Mouse (Mus musculus) adrenal gland, adult 2 months (tissue): Measurements from ENCODE around the gene Pgrmc1. TPM values are rescaled to one million over a fixed set of nuclear protein-coding genes. Genes with fewer than 3 reads are reported as not detected.
"Not testable (repeated sequence)": the region's sequence is repeated elsewhere in the genome, so short reads cannot be mapped to it uniquely, and the experiment has no call there.

ENCODE experiments used
- DNase-seq: peaks from one replicate; pipeline ENCODE4 v3.0.0; 2021
- long read RNA-seq: library from polyadenylated mRNA; stranded (forward); transcript quantifications from one replicate; pipeline ENCODE4 v2.0.0, GENCODE M21; 2021
- polyA plus RNA-seq: library from polyadenylated mRNA; depleted of rRNA; stranded (reverse); fragments of >200 nt; gene quantifications from 2 replicates; pipeline ENCODE4 v1.2.3, GENCODE M21; 2012; rRNA removed
- total RNA-seq, 2 experiments: library from RNA; stranded (reverse); gene quantifications; 2 replicates each; pipeline ENCODE4 v1.2.3; 2021

Pgrmc1 gene
- total RNA-seq: 100 to 1,000 TPM; 455 to 456 TPM
- polyA plus RNA-seq: 536 and 540 TPM in 2 replicates
- long read RNA-seq, transcript Pgrmc1-201 (3 exons, 1,857 nt): major isoform, 641 of 658 reads
- long read RNA-seq, partial matches to known transcripts: 9 of 658 reads
- long read RNA-seq, other reads (novel, unspliced or antisense): 8 of 658 reads

- DNase-seq: peak; percentile 91
Observed at GRCm38 (mm10) chrX:36597707-36598389, at the start of gene Pgrmc1. TSS of gene Pgrmc1 (plus strand) at chrX:36598206.

- DNase-seq: no peak
Observed at GRCm38 (mm10) chrX:36548798-36549197, 49.2 kb upstream of the Pgrmc1 start.

- peak; percentile 45 for DNase-seq
Observed at GRCm38 (mm10) chrX:36550906-36551305, 47.1 kb upstream of the Pgrmc1 start.

- no peak for DNase-seq
Observed at GRCm38 (mm10) chrX:36551351-36551750, 46.7 kb upstream of the Pgrmc1 start.

DNA sequence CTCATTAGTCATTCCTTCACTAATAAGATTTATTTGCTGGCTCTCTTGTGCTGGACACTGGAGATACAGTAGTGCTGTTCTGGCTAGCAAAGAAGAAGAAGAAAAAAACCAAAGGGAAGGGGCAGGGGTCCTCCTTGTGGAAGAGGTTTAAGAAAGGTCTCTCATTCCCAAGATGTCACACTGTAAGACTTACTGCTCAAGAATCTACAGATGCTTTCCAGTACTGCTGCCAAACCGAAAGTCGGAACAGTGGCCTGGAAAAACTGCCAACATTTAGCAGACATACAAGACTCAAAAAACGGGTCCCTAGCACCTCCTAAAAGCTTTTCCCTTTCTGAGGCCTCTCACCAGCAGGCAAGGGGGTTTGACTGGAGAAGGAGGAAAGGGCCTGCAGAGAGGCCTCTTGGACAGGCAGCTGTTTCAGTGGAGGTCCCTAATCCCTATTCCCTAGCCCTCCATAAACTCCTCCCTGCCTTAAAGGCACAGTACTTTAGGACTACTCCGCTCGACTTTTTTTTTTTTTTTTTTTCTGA lies 45.9 kb upstream of the Pgrmc1 start:
- peak; percentile 82 for DNase-seq

- DNase-seq: no peak
Observed at GRCm38 (mm10) chrX:36552715-36553114, 45.3 kb upstream of the Pgrmc1 start.

DNA sequence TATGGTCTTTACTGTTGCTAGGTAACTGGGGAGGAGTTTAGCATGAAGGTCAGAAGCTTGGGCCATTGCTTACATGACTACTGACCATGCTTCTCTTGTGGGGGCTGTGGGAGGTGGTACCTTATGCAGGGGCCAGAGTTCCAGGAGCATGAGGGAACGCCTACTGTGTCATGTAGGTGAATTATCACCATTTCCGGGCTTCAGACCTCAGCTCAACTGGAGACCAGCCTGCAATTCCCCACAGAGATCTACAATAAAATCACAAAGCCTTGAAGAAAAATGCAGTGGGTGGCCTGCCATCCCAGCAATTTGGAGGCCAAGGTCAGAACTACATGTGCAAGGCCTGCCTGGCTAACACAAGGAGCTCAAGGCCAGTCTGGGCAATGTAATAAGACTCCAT lies 42.8 kb upstream of the Pgrmc1 start:
- peak; percentile 73 for DNase-seq

GRCm38 (mm10) chrX:36560170-36560569 lies 37.8 kb upstream of the Pgrmc1 start:
- no peak for DNase-seq

GRCm38 (mm10) chrX:36561650-36562049 lies 36.4 kb upstream of the Pgrmc1 start:
- peak; percentile 82 for DNase-seq

- no peak for DNase-seq
Observed at GRCm38 (mm10) chrX:36562079-36562478, 35.9 kb upstream of the Pgrmc1 start.

DNA sequence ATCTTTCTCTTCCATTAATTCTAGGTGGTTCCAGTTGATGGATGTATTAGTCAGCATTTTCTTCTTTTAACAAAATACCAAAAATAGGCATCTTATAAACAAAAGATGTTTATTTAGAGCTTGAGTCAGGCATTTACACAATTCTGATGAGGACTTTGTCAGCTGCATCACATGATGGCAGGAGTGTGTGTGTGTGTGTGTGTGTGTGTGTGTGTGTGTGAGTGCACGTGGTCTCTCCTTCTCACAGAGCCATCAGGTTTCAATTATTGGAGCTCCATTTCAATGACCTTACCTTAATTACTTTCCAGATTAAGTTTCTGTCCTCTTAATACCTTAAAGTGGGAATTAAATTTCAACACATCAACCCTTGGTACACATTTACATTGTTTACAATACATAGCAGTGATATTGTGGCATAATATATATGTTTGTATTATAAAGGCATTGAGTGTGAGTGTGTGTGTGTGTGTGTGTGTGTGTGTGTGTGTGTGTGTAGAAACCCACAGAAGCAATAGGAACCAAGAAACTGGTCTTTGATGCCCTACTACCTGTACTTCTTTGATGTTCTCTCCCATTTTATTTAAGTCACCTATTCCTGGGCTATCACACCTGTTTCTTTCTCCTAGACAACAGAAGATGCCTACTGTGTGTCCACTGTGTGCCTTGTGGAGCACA lies 11.2 kb upstream of the Pgrmc1 start:
- DNase-seq: no peak

- no peak for DNase-seq
Observed at GRCm38 (mm10) chrX:36587304-36588209, 10.4 kb upstream of the Pgrmc1 start.

- no peak for DNase-seq
Observed at GRCm38 (mm10) chrX:36590266-36590665, 7.7 kb upstream of the Pgrmc1 start.

DNA sequence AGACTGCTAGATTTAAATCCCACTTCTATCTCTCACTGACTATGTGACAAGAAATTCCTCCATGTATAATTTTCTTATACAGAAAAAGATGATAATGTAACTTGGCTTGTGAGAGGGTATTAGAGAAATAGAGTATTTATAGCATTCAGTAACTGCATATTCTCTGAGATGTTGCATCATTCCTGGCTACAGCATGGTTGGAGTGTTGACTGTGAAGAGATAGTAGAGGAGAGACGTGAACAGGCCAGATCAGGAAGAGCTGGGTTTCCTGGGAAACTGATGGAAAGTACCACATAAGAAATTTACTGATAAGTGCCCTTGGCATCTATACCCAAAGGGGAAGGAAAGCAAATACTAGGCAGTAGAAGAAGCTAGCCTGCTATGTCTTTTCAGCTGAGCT lies 6.9 kb upstream of the Pgrmc1 start:
- DNase-seq: no peak

DNA sequence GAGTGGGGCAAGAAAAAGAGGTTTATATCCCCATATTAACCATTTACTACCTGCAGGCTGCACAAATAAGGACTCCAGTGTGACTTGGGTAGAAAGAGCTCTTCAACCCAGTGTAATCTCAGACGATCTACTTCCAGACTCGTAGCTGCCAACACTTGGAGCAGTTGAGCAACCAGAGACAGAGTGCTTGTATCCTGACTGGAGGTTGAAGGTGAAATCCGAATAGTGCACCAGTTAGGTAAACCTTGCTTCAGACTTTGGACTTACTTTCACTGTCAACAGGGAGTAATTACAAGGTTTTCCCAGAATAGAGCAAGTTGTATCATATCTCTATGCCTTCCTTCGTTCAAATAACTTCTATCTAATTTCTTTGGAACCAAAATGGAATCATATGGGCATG lies 6.5 kb upstream of the Pgrmc1 start:
- no peak for DNase-seq

- no peak for DNase-seq
Observed at GRCm38 (mm10) chrX:36595247-36595646, 2.8 kb upstream of the Pgrmc1 start.

- DNase-seq: not testable (repeated sequence)
Observed at GRCm38 (mm10) chrX:36596483-36597120, 1.4 kb upstream of the Pgrmc1 start.

- no peak for DNase-seq
Observed at GRCm38 (mm10) chrX:36598390-36598810, 394 bp downstream of the Pgrmc1 start.

DNA sequence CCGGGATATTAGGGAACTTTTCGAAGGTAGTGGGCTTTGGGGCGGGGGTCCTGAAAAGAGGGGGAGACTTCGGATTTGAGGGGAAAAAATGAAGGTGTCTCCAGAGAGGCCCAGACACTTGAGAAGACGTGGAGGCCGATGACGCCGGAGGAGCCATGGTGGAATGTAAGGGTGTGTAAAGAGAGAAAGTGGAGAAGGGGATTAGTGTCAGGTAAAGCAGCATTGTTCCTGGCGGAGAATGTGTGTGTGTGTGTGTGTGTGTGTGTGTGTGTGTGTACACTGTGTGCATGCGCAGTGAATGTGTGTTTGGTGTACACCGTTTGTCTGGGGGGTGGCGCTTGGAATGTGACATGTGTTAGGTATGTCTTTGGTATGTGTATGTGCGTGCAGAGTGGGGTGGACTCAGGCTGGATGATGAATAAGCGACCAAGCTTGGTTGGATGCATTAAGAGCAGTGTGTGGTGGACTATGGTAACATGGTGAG lies 897 bp downstream of the Pgrmc1 start:
- DNase-seq: peak; percentile 18

DNA sequence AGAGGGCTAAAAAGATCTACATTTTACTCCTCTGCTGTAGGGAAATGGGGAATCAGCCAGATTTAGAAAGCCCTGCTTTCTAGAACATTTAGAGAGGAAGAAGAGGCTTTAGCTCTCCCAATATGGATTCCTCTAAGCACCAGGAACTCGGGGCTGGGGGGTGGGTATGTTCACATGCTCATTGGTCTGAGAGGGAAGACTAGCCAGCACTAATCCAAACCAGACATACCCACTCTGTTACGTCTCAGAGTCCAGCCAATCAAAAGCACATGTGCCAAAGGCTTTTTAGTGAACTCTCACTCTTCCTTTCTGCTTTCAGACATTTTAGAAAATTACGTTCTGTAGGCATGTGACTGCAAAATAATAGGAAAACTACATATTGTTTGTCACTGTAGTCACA lies 1.6 kb downstream of the Pgrmc1 start:
- no peak for DNase-seq

- peak; percentile 49 for DNase-seq
Observed at GRCm38 (mm10) chrX:36600066-36600465, 2.1 kb downstream of the Pgrmc1 start.
